Mouse (Mus musculus) spleen, postnatal 10 days (tissue): Measurements from ENCODE around the gene Mab21l1.

Experiments
- DNase-seq, 2 experiments: peaks; one replicate each; pipeline ENCODE4 v3.0.0; 2021 to 2022; ENCODE audit warnings: low spot score in 2 of 2

The Mab21l1 gene

GRCm38 (mm10) chr3:55782056-55782687 is at the start of gene Mab21l1:
Gene Mab21l1, plus strand, starts transcription at chr3:55782510.
- DNase-seq = no peak

- DNase-seq = no peak
Observed at GRCm38 (mm10) chr3:55733665-55734064, 48.6 kb upstream of the Mab21l1 start.

- no peak for DNase-seq
Observed at GRCm38 (mm10) chr3:55741428-55741827, 40.9 kb upstream of the Mab21l1 start.

- DNase-seq = no peak
Observed at GRCm38 (mm10) chr3:55742218-55742617, 40.1 kb upstream of the Mab21l1 start.

- no peak for DNase-seq
Observed at GRCm38 (mm10) chr3:55742654-55743053, 39.7 kb upstream of the Mab21l1 start.

- DNase-seq = no peak
Observed at GRCm38 (mm10) chr3:55743885-55744284, 38.4 kb upstream of the Mab21l1 start.

GRCm38 (mm10) chr3:55750445-55751065 is 31.8 kb upstream of the Mab21l1 start:
- DNase-seq = no peak

- DNase-seq = no peak
Observed at GRCm38 (mm10) chr3:55751363-55751762, 30.9 kb upstream of the Mab21l1 start.

GRCm38 (mm10) chr3:55752558-55752957 is 29.8 kb upstream of the Mab21l1 start:
- no peak for DNase-seq

- DNase-seq = no peak
Observed at GRCm38 (mm10) chr3:55753872-55754271, 28.4 kb upstream of the Mab21l1 start.

GRCm38 (mm10) chr3:55754981-55755608 is 27.2 kb upstream of the Mab21l1 start:
- no peak for DNase-seq

GRCm38 (mm10) chr3:55755805-55756601 is 26.3 kb upstream of the Mab21l1 start:
- no peak for DNase-seq

GRCm38 (mm10) chr3:55756602-55757190 is 25.6 kb upstream of the Mab21l1 start:
- no peak for DNase-seq

- no peak for DNase-seq
Observed at GRCm38 (mm10) chr3:55758297-55758696, 24.0 kb upstream of the Mab21l1 start.

- no peak for DNase-seq
Observed at GRCm38 (mm10) chr3:55763591-55763990, 18.7 kb upstream of the Mab21l1 start.

GRCm38 (mm10) chr3:55768654-55769053 is 13.7 kb upstream of the Mab21l1 start:
- no peak for DNase-seq

GRCm38 (mm10) chr3:55769308-55769707 is 13.0 kb upstream of the Mab21l1 start:
- DNase-seq = no peak

- no peak for DNase-seq
Observed at GRCm38 (mm10) chr3:55774203-55774602, 8.1 kb upstream of the Mab21l1 start.

GRCm38 (mm10) chr3:55775245-55775644 is 7.1 kb upstream of the Mab21l1 start:
- DNase-seq = no peak

- DNase-seq = no peak
Observed at GRCm38 (mm10) chr3:55775753-55776152, 6.6 kb upstream of the Mab21l1 start.

GRCm38 (mm10) chr3:55777501-55777900 is 4.8 kb upstream of the Mab21l1 start:
- DNase-seq = no peak
